Mouse (Mus musculus): ENCODE data around the gene Slc15a1. TPM values are rescaled to one million over a fixed set of nuclear protein-coding genes. Genes with fewer than 3 reads are reported as not detected.
"Not testable (repeated sequence)": the region's sequence is repeated elsewhere in the genome, so short reads cannot be mapped to it uniquely, and the experiment has no call there.

Slc15a1 gene
- total RNA-seq, 2 experiments from 2014 or later, result not detected

DNA sequence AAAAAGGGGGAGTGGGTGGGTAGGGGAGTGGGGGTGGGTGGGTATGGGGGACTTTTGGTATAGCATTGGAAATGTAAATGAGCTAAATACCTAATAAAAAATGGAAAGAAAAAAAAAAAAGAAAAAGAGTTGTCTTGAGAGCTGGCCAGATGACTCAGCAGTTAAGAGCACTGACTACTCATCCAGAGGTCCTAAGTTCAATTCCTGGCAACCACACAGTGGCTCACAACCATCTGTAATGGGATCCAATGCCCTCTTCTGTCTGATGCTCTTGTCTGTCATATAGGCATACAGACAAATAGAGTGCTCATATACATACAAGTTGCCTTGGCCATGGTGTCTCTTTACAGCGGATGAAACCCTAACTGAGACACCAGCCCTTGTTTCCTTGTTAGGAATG lies 91.3 kb downstream of the Slc15a1 start:
- not testable (repeated sequence) for DNase-seq (ENCODE audit: low spot score in 2 of 2)

Other genes starting within 250 kb of the Slc15a1 start
- gene Stk24, start 125.2 kb downstream of the Slc15a1 start, total RNA-seq (2021), result 10 to 100 TPM; 65.3 to 66.0 TPM

Data from left cerebral cortex, adult 18-20 months (tissue).